Mouse (Mus musculus): ENCODE results near the gene Smim11.

DNA sequence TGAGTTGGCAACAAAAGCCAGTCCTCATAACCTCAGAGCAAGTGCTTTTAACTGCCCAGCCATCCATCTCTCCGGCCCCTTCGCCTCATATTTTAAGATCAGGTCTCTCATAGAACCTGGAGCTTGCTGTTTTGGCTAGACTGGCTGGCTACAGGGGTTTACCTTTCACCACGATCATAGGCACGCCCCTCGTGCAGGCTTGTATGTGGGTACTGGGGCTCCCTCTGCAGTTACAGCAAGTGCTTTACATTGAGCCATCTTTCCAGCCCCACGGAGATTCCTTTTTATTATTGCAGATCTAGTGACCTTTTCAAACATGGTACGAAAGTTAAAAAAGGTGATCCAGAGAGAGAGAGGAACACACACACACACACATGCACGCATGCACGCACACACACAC, 33.5 kb downstream of the Smim11 start:
- TF ChIP-seq CTCF (IDR thresholded peaks at IDR 0.05; ENCODE audit: low read depth) (peak; percentile 28; the same call in 1 of the 2 replicates), EP300 (IDR thresholded peaks at IDR 0.05; ENCODE audit: low read depth) (no peak)

Data from heart, postnatal 0 days (tissue).